Mouse (Mus musculus): Measurements from ENCODE around the gene Nxph3. TPM values are rescaled to one million over a fixed set of nuclear protein-coding genes. Genes with fewer than 3 reads are reported as not detected.
"Not testable (repeated sequence)": the region's sequence is repeated elsewhere in the genome, so short reads cannot be mapped to it uniquely, and the experiment has no call there.

Gene Nxph3
- total and polyA plus RNA-seq, 3 experiments: 0.17 TPM; not detected in 2

DNA sequence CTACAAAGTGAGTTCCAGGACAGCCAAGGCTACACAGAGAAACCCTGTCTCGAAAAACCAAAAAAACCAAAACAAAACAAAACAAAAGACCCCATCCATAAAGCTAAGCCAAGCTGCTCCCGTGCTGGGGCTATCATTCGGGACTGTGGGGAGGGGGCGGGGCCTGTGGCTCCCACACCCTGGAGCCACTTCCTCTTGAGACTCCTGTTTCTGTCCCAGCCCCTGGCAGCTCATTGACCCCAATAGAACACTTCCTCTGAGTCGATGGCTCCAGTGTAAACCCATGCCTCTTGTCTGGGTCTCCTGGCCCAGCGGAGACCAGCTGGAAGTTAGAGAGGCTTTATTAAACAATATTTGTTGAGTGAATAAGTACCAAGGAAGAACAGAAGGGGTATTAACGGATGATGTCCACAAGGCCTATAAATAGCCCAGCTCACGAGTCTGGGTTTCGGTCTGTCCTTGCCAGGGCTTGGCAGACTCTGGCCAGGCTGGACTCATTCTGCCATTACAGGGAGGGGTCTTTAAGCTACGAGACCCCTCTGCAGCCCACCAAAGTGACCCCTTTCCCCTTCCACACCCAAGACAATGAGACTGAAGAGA lies 10.7 kb downstream of the Nxph3 start:
- H3K4me1 ChIP-seq (ENCODE audit: control insufficient read depth in 1 of 2, insufficient read depth in 2 of 2): peaks cover 13 to 30% of the 10 kb centered on the region in 2 experiments
- no peak overlapping the region for H3K4me3 ChIP-seq (replicated peaks in 1 of 3; ENCODE audit: low read depth in 2 of 3, low read length in 2 of 3, poor library complexity in 1 of 3)
- peaks cover 51% of the 10 kb centered on the region for H3K27me3 ChIP-seq (replicated peaks)
- no peak overlapping the region; the same call in 1 of the 2 replicates for H3K4me2 ChIP-seq (ENCODE audit: insufficient read depth, low read depth, poor library complexity, severe bottlenecking)
- in situ Hi-C loops (cut with MboI; ENCODE audit: low pct_ligation_motif_present, low pct_unique_long_range_greater_than_20kb, low sequenced_read_pairs): loop anchor here (10.0 kb wide), 1 partner anchor 379 kb away; the partner anchor contains the start of gene Dlx3
- H3K79me2 ChIP-seq (replicated peaks; ENCODE audit: control insufficient read depth, extremely low read depth, insufficient read depth, poor library complexity, severe bottlenecking): no peaks in the 10 kb centered on the region
- TF ChIP-seq MEF2A (IDR thresholded peaks at IDR 0.05; ENCODE audit: borderline replicate concordance, low read depth, low read length) (peak; percentile 55; the same call in 1 of the 2 replicates), RCOR1 (conservative IDR thresholded peaks at IDR 0.05; ENCODE audit: low read depth, low read length) (no peak), BHLHE40 (IDR thresholded peaks at IDR 0.05; ENCODE audit: low read depth, low read length) (peak; percentile 35; the same call in 1 of the 2 replicates), IRF4 (IDR thresholded peaks at IDR 0.05; ENCODE audit: low read depth, low read length) (0 out of 2 replicates have a peak, but pooled peaks have one; percentile 9), SIN3A (IDR thresholded peaks at IDR 0.05; ENCODE audit: low read length) (no peak)
- no peaks in the 10 kb centered on the region for H3K9me3 ChIP-seq (replicated peaks; ENCODE audit: low read length)
- H3K9ac ChIP-seq (ENCODE audit: insufficient read depth, low read depth): no peak overlapping the region
- dilution Hi-C loops (cut with MboI; ENCODE audit: extremely low pct_ligation_motif_present, extremely low pct_unique_long_range_greater_than_20kb, low sequenced_read_pairs): no loop called here
- DNase-seq (ENCODE audit: extremely low read depth): peak; percentile 23
- H3K36me3 ChIP-seq (replicated peaks in 1 of 2; ENCODE audit: control insufficient read depth in 1 of 2, insufficient read depth in 1 of 2, low read length in 1 of 2): peaks cover 0 to under 1% of the 10 kb centered on the region in 2 experiments
- no peak overlapping the region for H3K27ac ChIP-seq (ENCODE audit: insufficient read depth, low read depth)

DNA sequence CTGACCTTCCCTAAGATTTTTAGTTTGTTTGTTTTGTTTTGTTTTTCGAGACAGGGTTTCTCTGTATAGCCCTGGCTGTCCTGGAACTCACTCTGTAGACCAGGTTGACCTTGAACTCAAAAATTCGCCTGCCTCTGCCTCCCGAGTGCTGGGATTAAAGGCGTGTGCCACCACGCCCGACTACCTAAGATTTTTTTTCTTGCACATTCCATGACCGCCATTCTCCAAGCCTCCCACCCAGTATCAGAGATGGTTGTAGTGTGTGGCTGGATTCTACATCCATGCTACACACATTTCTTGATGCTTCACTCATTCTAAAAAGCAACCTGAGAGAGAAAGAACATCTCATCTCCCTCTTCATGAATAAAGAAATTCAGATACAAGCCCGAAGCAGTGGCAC lies 12.5 kb downstream of the Nxph3 start:
- H3K4me3 ChIP-seq (replicated peaks in 1 of 3; ENCODE audit: low read depth in 2 of 3, low read length in 2 of 3, poor library complexity in 1 of 3); dilution Hi-C loops (cut with MboI; ENCODE audit: extremely low pct_ligation_motif_present, extremely low pct_unique_long_range_greater_than_20kb, low sequenced_read_pairs); DNase-seq (ENCODE audit: extremely low read depth); H3K4me2 ChIP-seq (ENCODE audit: insufficient read depth, low read depth, poor library complexity, severe bottlenecking); H3K27ac ChIP-seq (ENCODE audit: insufficient read depth, low read depth); H3K79me2 ChIP-seq (replicated peaks; ENCODE audit: control insufficient read depth, extremely low read depth, insufficient read depth, poor library complexity, severe bottlenecking); H3K9ac ChIP-seq (ENCODE audit: insufficient read depth, low read depth); H3K9me3 ChIP-seq (replicated peaks; ENCODE audit: low read length): not testable (repeated sequence)
- Histone ChIP-seq H3K4me1 (ENCODE audit: control insufficient read depth in 1 of 2, insufficient read depth in 2 of 2) (peaks cover 12 to 14% of the 10 kb centered on the region in 2 experiments), H3K27me3 (replicated peaks) (peaks cover 36% of the 10 kb centered on the region), H3K36me3 (replicated peaks in 1 of 2; ENCODE audit: control insufficient read depth in 1 of 2, insufficient read depth in 1 of 2, low read length in 1 of 2) (peaks cover 0 to 13% of the 10 kb centered on the region in 2 experiments)
- in situ Hi-C loops (cut with MboI; ENCODE audit: low pct_ligation_motif_present, low pct_unique_long_range_greater_than_20kb, low sequenced_read_pairs): loop anchor here (10.0 kb wide), 1 partner anchor 377 kb away; the partner anchor contains the start of gene Dlx3

DNA sequence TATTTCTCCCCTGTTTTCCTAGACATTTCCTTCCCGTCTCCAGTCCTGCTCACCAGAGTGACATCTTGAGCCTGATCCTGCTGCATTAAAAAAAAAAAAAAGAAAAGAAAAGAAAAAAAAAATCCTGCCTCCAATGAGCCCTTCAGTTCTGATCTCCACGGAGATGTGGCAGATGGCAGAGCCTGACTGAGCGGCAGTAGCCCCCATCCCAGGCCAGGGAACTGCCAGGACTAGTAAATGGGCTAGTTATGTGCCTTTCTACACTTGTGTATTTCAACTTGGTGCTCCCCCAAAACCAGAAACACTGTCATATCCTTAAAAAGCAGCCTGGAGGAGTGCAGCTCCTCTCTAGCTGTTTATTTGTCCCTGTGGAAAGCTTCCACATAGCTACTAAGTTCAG lies 13.5 kb downstream of the Nxph3 start:
- TF ChIP-seq ZMIZ1 (IDR thresholded peaks at IDR 0.05; ENCODE audit: low read depth, low read length): no peak
- no peak for TF ChIP-seq MYC (IDR thresholded peaks at IDR 0.05; ENCODE audit: low read depth, low read length)
- TF ChIP-seq POLR2A (IDR thresholded peaks at IDR 0.05; ENCODE audit: low read depth, low read length): no peak
- no peak for TF ChIP-seq NELFE (IDR thresholded peaks at IDR 0.05; ENCODE audit: low read depth, low read length)
- no peak for TF ChIP-seq GABPA (IDR thresholded peaks at IDR 0.05; ENCODE audit: insufficient replicate concordance, low read depth, low read length)
- TF ChIP-seq JUND (conservative IDR thresholded peaks at IDR 0.05; ENCODE audit: low read depth, low read length): no peak
- no peak for TF ChIP-seq UBTF (IDR thresholded peaks at IDR 0.05; ENCODE audit: low read depth, low read length)
- TF ChIP-seq ZC3H11A (IDR thresholded peaks at IDR 0.05; ENCODE audit: low read depth, low read length): no peak
- H3K9me3 ChIP-seq (replicated peaks; ENCODE audit: low read length): no peaks in the 10 kb centered on the region
- H3K27me3 ChIP-seq (replicated peaks): peaks cover 26% of the 10 kb centered on the region
- in situ Hi-C loops (cut with MboI; ENCODE audit: low pct_ligation_motif_present, low pct_unique_long_range_greater_than_20kb, low sequenced_read_pairs) (loop anchor here (10.0 kb wide), 1 partner anchor 376 kb away; the partner anchor contains the start of gene Dlx3), dilution Hi-C loops (cut with MboI; ENCODE audit: extremely low pct_ligation_motif_present, extremely low pct_unique_long_range_greater_than_20kb, low sequenced_read_pairs) (no loop called here)
- peaks cover 12 to 14% of the 10 kb centered on the region in 2 experiments for H3K4me1 ChIP-seq (ENCODE audit: control insufficient read depth in 1 of 2, insufficient read depth in 2 of 2)
- DNase-seq (ENCODE audit: extremely low read depth): no peak
- no peak overlapping the region for H3K27ac ChIP-seq (ENCODE audit: insufficient read depth, low read depth)
- H3K36me3 ChIP-seq (replicated peaks in 1 of 2; ENCODE audit: control insufficient read depth in 1 of 2, insufficient read depth in 1 of 2, low read length in 1 of 2): peaks cover 0 to 23% of the 10 kb centered on the region in 2 experiments
- no peak overlapping the region for H3K4me2 ChIP-seq (ENCODE audit: insufficient read depth, low read depth, poor library complexity, severe bottlenecking)
- H3K9ac ChIP-seq (ENCODE audit: insufficient read depth, low read depth): no peak overlapping the region
- no peak overlapping the region for H3K4me3 ChIP-seq (replicated peaks in 1 of 3; ENCODE audit: low read depth in 2 of 3, low read length in 2 of 3, poor library complexity in 1 of 3)
- no peaks in the 10 kb centered on the region for H3K79me2 ChIP-seq (replicated peaks; ENCODE audit: control insufficient read depth, extremely low read depth, insufficient read depth, poor library complexity, severe bottlenecking)

Measured in CH12.LX (cell line).